Mouse (Mus musculus): ENCODE data around the gene Cdc14a. TPM values are rescaled to one million over a fixed set of nuclear protein-coding genes. Genes with fewer than 3 reads are reported as not detected.
"Not testable (repeated sequence)": the region's sequence is repeated elsewhere in the genome, so short reads cannot be mapped to it uniquely, and the experiment has no call there.

Cdc14a gene
- polyA plus RNA-seq, 1 experiment from 2014 or later: 8.8 TPM

DNA sequence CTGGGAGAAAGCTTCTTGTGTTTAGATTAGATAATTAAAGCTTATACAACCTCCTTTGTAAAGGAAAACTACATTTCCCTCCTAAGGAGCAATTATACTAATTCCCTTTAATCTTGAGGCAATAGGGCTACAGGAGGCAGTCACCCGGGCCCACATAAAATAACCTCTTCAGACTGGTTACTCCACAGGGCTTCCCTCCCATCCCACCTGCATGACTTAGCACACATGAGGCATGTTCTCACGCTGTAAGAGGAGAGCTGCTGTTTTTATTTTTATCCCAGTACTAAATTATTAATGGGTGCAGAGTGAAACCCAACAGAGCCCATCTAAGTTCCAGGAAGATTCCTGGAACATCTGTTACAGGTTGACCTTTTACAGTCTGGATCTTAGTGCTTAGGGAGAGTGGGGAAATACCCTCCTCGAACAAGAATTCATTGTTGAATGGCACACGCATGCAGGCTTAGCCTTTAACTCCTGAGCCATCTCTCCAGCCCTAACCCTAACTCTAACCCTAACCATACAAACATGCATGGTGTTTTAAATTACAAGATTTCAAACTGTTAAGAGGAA, 54.9 kb downstream of the Cdc14a start:
- 0 out of 2 replicates have a peak, but pooled peaks cover 4% of the 10 kb centered on the region for H3K4me1 ChIP-seq
- H3K4me2 ChIP-seq (replicated peaks): no peak overlapping the region
- H3K27ac ChIP-seq (replicated peaks): no peak overlapping the region
- no peaks in the 10 kb centered on the region for H3K27me3 ChIP-seq
- ATAC-seq (ENCODE audit: insufficient number of reproducible peaks, low FRiP score, low TSS enrichment, low read depth): no peak
- H3K4me3 ChIP-seq (replicated peaks): no peak overlapping the region
- H3K9ac ChIP-seq: no peak overlapping the region
- whole genome bisulfite sequencing: 21% methylated on average over 4 of the region's 4 CpGs
- no peaks in the 10 kb centered on the region for H3K9me3 ChIP-seq (replicated peaks)
- H3K36me3 ChIP-seq: no peaks in the 10 kb centered on the region; the same call in 1 of the 2 replicates

DNA sequence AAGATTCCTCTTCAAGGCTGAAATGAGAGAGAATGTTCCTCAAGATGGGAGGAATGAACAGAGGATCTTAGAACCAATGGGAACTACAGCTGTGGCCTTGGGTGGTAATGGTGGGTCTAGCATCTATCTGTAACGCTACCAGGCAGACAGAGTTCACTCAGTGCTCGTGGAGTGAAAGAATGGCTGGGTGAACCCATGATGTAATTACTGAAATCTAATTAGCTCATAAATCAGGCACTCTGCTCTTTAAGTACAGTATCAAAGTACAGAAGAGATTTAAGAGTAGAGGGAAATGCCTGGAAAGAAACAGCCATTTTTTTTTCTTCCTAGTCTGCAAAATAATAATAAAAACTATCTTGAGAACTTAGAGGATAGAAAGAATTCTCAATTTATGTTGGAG, 57.7 kb downstream of the Cdc14a start:
- Histone ChIP-seq H3K9me3 (replicated peaks) (no peaks in the 10 kb centered on the region), H3K4me1 (0 out of 2 replicates have a peak, but pooled peaks cover 6% of the 10 kb centered on the region), H3K4me3 (replicated peaks) (no peak overlapping the region), H3K36me3 (no peaks in the 10 kb centered on the region; the same call in 1 of the 2 replicates), H3K4me2 (replicated peaks) (no peak overlapping the region), H3K27ac (replicated peaks) (no peak overlapping the region), H3K27me3 (no peaks in the 10 kb centered on the region), H3K9ac (no peak overlapping the region)
- WGBS: 75% methylated on average over 2 of the region's 2 CpGs
- no peak for ATAC-seq (ENCODE audit: insufficient number of reproducible peaks, low FRiP score, low TSS enrichment, low read depth)

DNA sequence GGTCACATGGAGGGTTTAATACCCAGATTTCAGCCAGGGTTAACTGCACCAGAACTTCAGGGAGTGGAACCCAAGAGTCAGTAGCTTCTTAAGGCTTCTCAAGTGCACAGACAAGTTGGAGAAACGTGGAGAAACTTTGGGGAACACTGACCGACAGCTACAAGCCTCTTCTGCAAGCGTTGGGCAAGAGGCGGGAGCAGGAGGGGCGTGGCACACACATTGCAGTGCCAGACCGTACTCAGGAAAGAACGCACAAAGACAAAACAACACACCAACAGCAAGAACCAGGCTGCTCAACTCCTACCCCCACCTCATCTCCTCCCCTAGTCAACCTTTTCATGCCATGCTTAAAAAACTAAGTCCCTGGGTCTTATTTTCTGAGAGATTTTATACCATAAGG, 61.9 kb downstream of the Cdc14a start:
- Histone ChIP-seq H3K9me3 (replicated peaks) (no peaks in the 10 kb centered on the region), H3K4me2 (replicated peaks) (no peak overlapping the region), H3K4me3 (replicated peaks) (no peak overlapping the region), H3K36me3 (no peaks in the 10 kb centered on the region; the same call in 1 of the 2 replicates), H3K4me1 (0 out of 2 replicates have a peak, but pooled peaks cover 3% of the 10 kb centered on the region), H3K27ac (replicated peaks) (no peak overlapping the region), H3K27me3 (no peaks in the 10 kb centered on the region), H3K9ac (no peak overlapping the region)
- no peak for ATAC-seq (ENCODE audit: insufficient number of reproducible peaks, low FRiP score, low TSS enrichment, low read depth)
- 74% methylated on average over 7 of the region's 7 CpGs for WGBS

DNA sequence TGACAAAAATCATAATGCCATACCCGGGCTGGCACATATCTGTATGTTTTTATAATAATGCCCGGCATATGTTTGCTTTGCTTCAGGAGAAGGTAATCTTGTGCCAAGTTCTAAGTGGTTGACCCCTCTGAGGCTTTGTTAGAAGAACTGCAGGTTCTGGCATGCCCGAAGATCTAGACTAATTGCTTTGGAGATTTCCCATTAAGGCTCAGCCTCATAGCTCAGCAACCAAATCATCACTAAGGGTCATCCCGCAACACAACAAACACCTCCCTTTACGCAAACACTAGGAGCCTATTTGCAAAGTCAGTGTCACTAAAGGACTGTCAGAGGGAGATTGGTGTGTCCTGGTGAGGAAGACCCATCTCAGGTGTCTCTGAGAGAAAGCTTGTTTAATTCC, 62.7 kb downstream of the Cdc14a start:
- Histone ChIP-seq H3K4me3 (replicated peaks) (no peak overlapping the region), H3K4me2 (replicated peaks) (no peak overlapping the region), H3K9me3 (replicated peaks) (no peaks in the 10 kb centered on the region), H3K36me3 (no peaks in the 10 kb centered on the region; the same call in 1 of the 2 replicates), H3K9ac (no peak overlapping the region), H3K27me3 (no peaks in the 10 kb centered on the region), H3K27ac (replicated peaks) (no peak overlapping the region), H3K4me1 (0 out of 2 replicates have a peak, but pooled peaks cover 3% of the 10 kb centered on the region)
- 73% methylated on average over 5 of the region's 5 CpGs for WGBS
- ATAC-seq (ENCODE audit: insufficient number of reproducible peaks, low FRiP score, low TSS enrichment, low read depth): no peak

DNA sequence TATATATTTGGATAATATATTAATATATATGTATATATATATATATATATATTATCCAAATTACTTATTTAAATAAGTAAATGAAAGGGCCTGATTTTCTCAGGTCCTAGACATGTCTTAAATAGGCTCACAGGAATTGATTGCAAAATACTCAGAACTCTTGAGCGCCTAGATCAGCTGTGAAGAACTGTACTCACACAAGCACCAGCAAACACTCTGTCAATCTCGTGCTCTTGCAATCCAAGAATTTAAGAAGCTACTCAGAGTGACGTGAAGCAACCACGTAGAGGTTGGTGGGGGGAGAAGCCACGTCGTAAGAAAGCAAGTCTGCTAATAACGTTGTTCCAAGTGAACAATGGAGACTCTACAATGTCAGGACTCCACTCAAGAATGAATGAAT, 66.0 kb downstream of the Cdc14a start:
- WGBS: 88% methylated on average over 7 of the region's 7 CpGs
- Histone ChIP-seq H3K4me2 (replicated peaks) (no peak overlapping the region), H3K4me3 (replicated peaks) (no peak overlapping the region), H3K27me3 (no peaks in the 10 kb centered on the region), H3K36me3 (no peaks in the 10 kb centered on the region), H3K27ac (replicated peaks) (no peak overlapping the region), H3K4me1 (0 out of 2 replicates have a peak, but pooled peaks cover 3% of the 10 kb centered on the region), H3K9me3 (replicated peaks) (no peaks in the 10 kb centered on the region), H3K9ac (no peak overlapping the region)
- no peak for ATAC-seq (ENCODE audit: insufficient number of reproducible peaks, low FRiP score, low TSS enrichment, low read depth)

DNA sequence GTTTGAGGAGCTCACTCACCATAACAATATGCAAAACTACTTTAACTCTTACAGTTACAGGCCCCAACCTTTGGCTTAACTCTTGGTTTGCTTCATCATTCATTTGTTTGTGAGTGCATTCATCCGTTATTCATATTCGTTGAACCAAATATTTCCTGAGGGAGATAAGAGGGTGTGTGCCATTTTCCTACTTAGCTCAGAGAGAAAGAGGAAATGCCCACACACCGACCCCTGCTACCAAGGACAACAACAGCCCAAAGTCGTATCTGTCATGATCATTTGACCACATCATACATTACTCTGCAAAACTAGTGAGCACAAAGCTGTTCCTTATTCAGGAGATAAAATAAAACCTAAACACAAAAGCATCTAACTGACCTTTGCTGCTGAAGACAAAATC, 66.7 kb downstream of the Cdc14a start:
- Histone ChIP-seq H3K36me3 (no peaks in the 10 kb centered on the region), H3K4me2 (replicated peaks) (no peak overlapping the region), H3K9ac (no peak overlapping the region), H3K27ac (replicated peaks) (no peak overlapping the region), H3K4me1 (0 out of 2 replicates have a peak, but pooled peaks cover 3% of the 10 kb centered on the region), H3K9me3 (replicated peaks) (no peaks in the 10 kb centered on the region), H3K4me3 (replicated peaks) (no peak overlapping the region), H3K27me3 (no peaks in the 10 kb centered on the region)
- 68% methylated on average over 4 of the region's 4 CpGs for WGBS
- ATAC-seq (ENCODE audit: insufficient number of reproducible peaks, low FRiP score, low TSS enrichment, low read depth): no peak

DNA sequence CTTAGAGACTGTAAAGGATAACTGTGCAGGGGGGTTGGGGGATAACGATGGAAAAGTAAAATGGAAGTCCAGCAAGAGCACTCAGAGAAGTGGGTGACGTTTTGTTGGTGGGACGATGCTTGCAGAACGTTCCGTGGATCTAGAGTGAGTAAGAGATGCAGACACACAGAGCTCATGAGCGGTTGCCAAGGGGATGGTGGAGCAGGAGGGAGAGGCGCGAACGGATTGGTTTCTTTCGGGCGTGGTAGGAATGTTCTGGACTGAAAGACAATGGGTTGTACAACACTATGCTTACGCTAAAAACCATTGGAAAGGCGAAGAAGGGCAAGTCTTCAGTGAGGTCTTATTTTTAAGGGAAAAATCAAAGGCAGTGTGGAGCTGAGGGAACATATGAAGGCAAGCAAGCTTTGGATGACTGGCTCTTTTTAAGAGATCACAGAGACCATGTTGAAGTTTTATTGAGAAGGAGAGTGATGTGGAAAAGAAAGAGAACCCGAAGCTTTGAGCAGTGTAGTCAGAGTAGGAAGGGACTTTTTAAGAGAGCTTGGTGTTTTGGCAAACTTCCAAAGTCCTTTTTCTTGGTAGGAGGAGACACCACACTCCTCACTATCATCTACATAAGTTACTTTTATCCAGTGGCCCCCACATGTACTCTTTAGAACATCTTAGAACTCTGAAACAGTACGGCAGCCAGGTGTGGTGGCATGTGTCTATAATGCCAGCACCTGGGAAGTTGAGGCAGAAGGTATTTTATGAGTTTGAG, 68.6 kb downstream of the Cdc14a start:
- H3K4me2 ChIP-seq (replicated peaks): no peak overlapping the region
- no peak for ATAC-seq (ENCODE audit: insufficient number of reproducible peaks, low FRiP score, low TSS enrichment, low read depth)
- H3K4me1 ChIP-seq: no peaks in the 10 kb centered on the region
- WGBS: 89% methylated on average over 15 of the region's 15 CpGs
- H3K27ac ChIP-seq (replicated peaks): no peak overlapping the region
- H3K9ac ChIP-seq: no peak overlapping the region
- H3K4me3 ChIP-seq (replicated peaks): no peak overlapping the region
- H3K27me3 ChIP-seq: no peaks in the 10 kb centered on the region
- no peaks in the 10 kb centered on the region for H3K36me3 ChIP-seq
- no peaks in the 10 kb centered on the region for H3K9me3 ChIP-seq (replicated peaks)

DNA sequence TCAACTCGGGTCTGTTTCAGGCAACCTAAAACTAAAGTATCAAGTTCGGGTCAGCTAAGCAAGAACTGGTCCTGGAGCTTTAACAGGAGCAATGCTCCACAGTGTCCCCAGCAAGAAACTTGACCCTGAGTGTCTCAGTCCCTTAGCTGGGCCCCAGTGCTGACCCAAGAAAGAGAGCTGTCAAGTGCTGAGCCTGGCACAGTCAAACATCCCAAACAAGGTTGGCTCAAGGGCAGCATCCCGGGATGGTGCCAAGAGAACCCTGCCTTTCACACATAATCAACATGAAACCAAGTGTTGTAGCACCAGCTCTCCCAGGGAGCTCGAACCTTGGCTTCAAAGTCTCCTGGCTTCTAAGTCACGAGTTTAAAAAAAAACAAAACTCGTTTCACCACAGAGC, 71.3 kb downstream of the Cdc14a start:
- Histone ChIP-seq H3K27ac (replicated peaks) (no peak overlapping the region), H3K9me3 (replicated peaks) (no peaks in the 10 kb centered on the region), H3K27me3 (no peaks in the 10 kb centered on the region), H3K4me1 (no peaks in the 10 kb centered on the region), H3K4me3 (replicated peaks) (no peak overlapping the region), H3K36me3 (no peaks in the 10 kb centered on the region), H3K4me2 (replicated peaks) (no peak overlapping the region), H3K9ac (no peak overlapping the region)
- WGBS: 69% methylated on average over 6 of the region's 6 CpGs
- no peak for ATAC-seq (ENCODE audit: insufficient number of reproducible peaks, low FRiP score, low TSS enrichment, low read depth)

DNA sequence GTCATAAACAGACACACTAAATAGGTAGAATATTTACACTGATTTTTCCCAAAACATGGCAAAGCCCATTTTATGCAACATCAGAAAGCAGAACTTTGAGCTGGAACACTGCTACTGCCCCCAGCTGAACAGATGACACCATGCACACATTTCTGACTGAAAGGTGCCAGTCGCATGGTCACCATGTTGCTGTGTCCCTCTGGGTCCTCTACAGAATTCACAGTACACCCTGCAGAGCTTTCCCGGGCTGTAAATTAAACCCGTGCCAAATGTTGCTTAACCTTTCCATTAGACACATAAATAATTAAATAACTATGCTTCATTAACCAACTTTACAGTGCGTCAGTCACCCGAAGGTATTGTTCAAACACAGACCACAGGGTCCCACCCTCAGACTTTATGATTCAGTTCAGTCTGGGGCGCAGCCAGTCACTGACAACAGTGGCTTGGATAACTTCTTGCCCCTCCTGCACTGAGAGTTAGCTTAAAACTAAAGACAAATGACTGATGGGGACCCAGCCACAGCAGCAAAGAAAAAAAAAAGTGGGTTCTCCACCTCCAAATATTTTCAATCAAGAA, 73.4 kb downstream of the Cdc14a start:
- no peak for ATAC-seq (ENCODE audit: insufficient number of reproducible peaks, low FRiP score, low TSS enrichment, low read depth)
- H3K4me3 ChIP-seq (replicated peaks): no peak overlapping the region

DNA sequence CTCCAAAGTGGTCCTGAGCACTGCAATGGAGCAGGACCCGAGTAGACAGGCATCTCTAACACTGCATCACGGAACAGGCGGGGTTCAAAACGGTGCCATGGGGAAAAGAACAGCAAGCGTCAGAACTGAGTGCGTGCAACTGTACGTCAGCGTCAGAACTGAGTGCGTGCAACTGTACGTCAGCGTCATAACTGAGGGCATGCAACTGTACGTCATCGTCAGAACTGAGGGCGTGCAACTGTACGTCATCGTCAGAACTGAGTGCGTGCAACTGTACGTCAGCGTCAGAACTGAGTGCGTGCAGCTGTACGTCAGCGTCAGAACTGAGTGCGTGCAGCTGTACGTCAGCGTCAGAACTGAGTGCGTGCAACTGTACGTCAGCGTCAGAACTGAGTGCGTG, 76.3 kb downstream of the Cdc14a start:
- not testable (repeated sequence) for H3K4me1 ChIP-seq; H3K4me2 ChIP-seq (replicated peaks); H3K27ac ChIP-seq (replicated peaks); H3K4me3 ChIP-seq (replicated peaks); H3K36me3 ChIP-seq; H3K9ac ChIP-seq; H3K9me3 ChIP-seq (replicated peaks); H3K27me3 ChIP-seq; ATAC-seq (ENCODE audit: insufficient number of reproducible peaks, low FRiP score, low TSS enrichment, low read depth)
- 96% methylated on average over 29 of the region's 29 CpGs for WGBS

More for the DNA sequence above, 73.4 kb downstream of the Cdc14a start:
- H3K27ac ChIP-seq (replicated peaks): no peak overlapping the region
- H3K9me3 ChIP-seq (replicated peaks): no peaks in the 10 kb centered on the region
- no peak overlapping the region for H3K4me2 ChIP-seq (replicated peaks)
- no peak overlapping the region for H3K9ac ChIP-seq
- H3K4me1 ChIP-seq: no peaks in the 10 kb centered on the region
- no peaks in the 10 kb centered on the region for H3K36me3 ChIP-seq
- 85% methylated on average over 6 of the region's 6 CpGs for WGBS
- H3K27me3 ChIP-seq: no peaks in the 10 kb centered on the region

DNA sequence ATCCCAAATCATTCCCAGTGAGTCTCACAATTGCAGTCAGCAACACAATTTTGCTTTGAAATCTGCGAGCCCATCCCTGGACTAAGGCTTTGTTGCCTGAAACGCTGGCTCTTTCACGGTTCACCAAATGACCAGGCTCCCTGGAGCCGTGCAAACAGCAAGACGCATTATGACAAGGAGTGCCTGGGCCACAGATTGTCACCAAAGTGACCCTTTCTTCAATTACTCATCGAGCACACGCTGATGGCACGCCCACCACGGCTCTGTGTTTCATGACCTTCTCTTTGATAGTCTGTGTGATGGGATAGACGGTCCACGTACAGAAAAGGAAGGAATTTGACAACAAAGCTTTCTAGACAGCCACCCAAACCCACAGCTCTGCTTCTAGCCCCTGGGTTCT, 78.6 kb downstream of the Cdc14a start:
- H3K4me1 ChIP-seq: 0 out of 2 replicates have a peak, but pooled peaks cover 6% of the 10 kb centered on the region
- ATAC-seq (ENCODE audit: insufficient number of reproducible peaks, low FRiP score, low TSS enrichment, low read depth): no peak
- H3K27ac ChIP-seq (replicated peaks): no peak overlapping the region
- H3K36me3 ChIP-seq: peaks cover 7% of the 10 kb centered on the region; the same call in 1 of the 2 replicates
- H3K4me3 ChIP-seq (replicated peaks): no peak overlapping the region
- no peak overlapping the region for H3K9ac ChIP-seq
- H3K9me3 ChIP-seq (replicated peaks): no peaks in the 10 kb centered on the region
- H3K27me3 ChIP-seq: no peaks in the 10 kb centered on the region
- 89% methylated on average over 11 of the region's 11 CpGs for WGBS
- H3K4me2 ChIP-seq (replicated peaks): no peak overlapping the region

Measured in embryonic facial prominence, embryonic 15.5 days (tissue).